Mouse (Mus musculus) midbrain, embryonic 10.5 days (tissue): ENCODE data around the gene Rabgap1. TPM values are rescaled to one million over a fixed set of nuclear protein-coding genes. Genes with fewer than 3 reads are reported as not detected.
"Not testable (repeated sequence)": the region's sequence is repeated elsewhere in the genome, so short reads cannot be mapped to it uniquely, and the experiment has no call there.

ENCODE experiments used
- DNase-seq: peaks from one replicate; pipeline ENCODE4 v3.0.0-alpha.2; 2017; ENCODE audit warnings: low spot score
- H3K27ac ChIP-seq: fragments of 300-500 bp; sonication (generic); replicated peaks from 2 replicates; pipeline ENCODE4 v1.5.1; 2016; ENCODE audit warnings: mild to moderate bottlenecking
- H3K27me3 ChIP-seq: fragments of 300-500 bp; sonication (generic); 2 replicates; pipeline ENCODE4 v1.6.1; 2016; ENCODE audit warnings: low read depth, mild to moderate bottlenecking; ENCODE audit not compliant: poor library complexity, severe bottlenecking
- H3K36me3 ChIP-seq: fragments of 300-500 bp; sonication (generic); 2 replicates; pipeline ENCODE4 v1.6.1; 2016; ENCODE audit warnings: mild to moderate bottlenecking, moderate library complexity
- H3K4me1 ChIP-seq: fragments of 300-500 bp; sonication (generic); 2 replicates; pipeline ENCODE4 v1.6.1; 2016
- H3K4me3 ChIP-seq: fragments of 300-500 bp; sonication (generic); 2 replicates; pipeline ENCODE4 v1.5.1; 2016; ENCODE audit warnings: mild to moderate bottlenecking, moderate library complexity
- H3K9me3 ChIP-seq: fragments of 300-500 bp; sonication (generic); replicated peaks from 2 replicates; pipeline ENCODE4 v1.6.1; 2016; ENCODE audit warnings: mild to moderate bottlenecking
- WGBS: fragments of 180-500 bp; shearing (Covaris S2); methylation state at CpG from one replicate; pipeline ENCODE4 v1.1.7; 2016; 5-methylcytosine and 5-hydroxymethylcytosine counted together
- polyA plus RNA-seq: library from polyadenylated mRNA; unstranded; fragments of >200 nt; fragmentation: Nextera tagmentation; extraction: Ambion mirVana; gene quantifications from 2 replicates; pipeline ENCODE4 v1.2.1, GENCODE M21; 2016

Rabgap1 gene
- polyA plus RNA-seq, 1 experiment from 2014 or later: 43.4 TPM

GRCm38 (mm10) chr2:37479559-37479958 is 36.5 kb downstream of the Rabgap1 start:
- Histone ChIP-seq H3K27me3 (no peaks in the 10 kb centered on the region), H3K27ac (no peak overlapping the region), H3K4me3 (no peak overlapping the region), H3K9me3 (no peaks in the 10 kb centered on the region), H3K4me1 (no peaks in the 10 kb centered on the region), H3K36me3 (peaks cover 84% of the 10 kb centered on the region)
- no peak for DNase-seq

- Histone ChIP-seq H3K4me1 (no peaks in the 10 kb centered on the region), H3K27ac (no peak overlapping the region), H3K4me3 (no peak overlapping the region), H3K27me3 (no peaks in the 10 kb centered on the region), H3K36me3 (peaks cover 85% of the 10 kb centered on the region), H3K9me3 (no peaks in the 10 kb centered on the region)
- 90% methylated on average over 2 of the region's 2 CpGs for WGBS
- DNase-seq: no peak
These were observed 37.0 kb downstream of the Rabgap1 start for GRCm38 (mm10) chr2:37480039-37480438.

- Histone ChIP-seq H3K27ac (no peak overlapping the region), H3K36me3 (peaks cover 80% of the 10 kb centered on the region), H3K4me1 (no peaks in the 10 kb centered on the region), H3K27me3 (no peaks in the 10 kb centered on the region), H3K9me3 (no peaks in the 10 kb centered on the region), H3K4me3 (no peak overlapping the region)
- WGBS: 95% methylated on average over 2 of the region's 2 CpGs
- DNase-seq: no peak
These were observed 41.1 kb downstream of the Rabgap1 start for GRCm38 (mm10) chr2:37484165-37484564.

GRCm38 (mm10) chr2:37485370-37485769 is 42.3 kb downstream of the Rabgap1 start:
- peaks cover 84% of the 10 kb centered on the region for H3K36me3 ChIP-seq
- H3K27me3 ChIP-seq: no peaks in the 10 kb centered on the region
- H3K4me1 ChIP-seq: no peaks in the 10 kb centered on the region
- H3K4me3 ChIP-seq: no peak overlapping the region
- WGBS: 85% methylated on average over 1 of the region's 1 CpGs
- no peaks in the 10 kb centered on the region for H3K9me3 ChIP-seq
- H3K27ac ChIP-seq: no peak overlapping the region
- no peak for DNase-seq

GRCm38 (mm10) chr2:37486408-37486807 is 43.3 kb downstream of the Rabgap1 start:
- H3K9me3 ChIP-seq: no peaks in the 10 kb centered on the region
- no peaks in the 10 kb centered on the region for H3K27me3 ChIP-seq
- no peak for DNase-seq
- H3K4me3 ChIP-seq: no peak overlapping the region
- H3K36me3 ChIP-seq: peaks cover 86% of the 10 kb centered on the region
- no peaks in the 10 kb centered on the region for H3K4me1 ChIP-seq
- H3K27ac ChIP-seq: no peak overlapping the region

GRCm38 (mm10) chr2:37488956-37489355 is 45.9 kb downstream of the Rabgap1 start:
- Histone ChIP-seq H3K27me3 (no peaks in the 10 kb centered on the region), H3K27ac (no peak overlapping the region), H3K4me3 (no peak overlapping the region), H3K9me3 (no peaks in the 10 kb centered on the region), H3K36me3 (peaks cover 90% of the 10 kb centered on the region), H3K4me1 (no peaks in the 10 kb centered on the region)
- 92% methylated on average over 2 of the region's 2 CpGs for WGBS
- no peak for DNase-seq

GRCm38 (mm10) chr2:37497321-37497720 is 54.2 kb downstream of the Rabgap1 start:
- Histone ChIP-seq H3K27me3 (no peaks in the 10 kb centered on the region), H3K36me3 (peaks cover 86% of the 10 kb centered on the region), H3K27ac (no peak overlapping the region), H3K4me1 (no peaks in the 10 kb centered on the region), H3K9me3 (no peaks in the 10 kb centered on the region), H3K4me3 (no peak overlapping the region)
- 96% methylated on average over 4 of the region's 4 CpGs for WGBS
- DNase-seq: no peak

GRCm38 (mm10) chr2:37505856-37506255 is 62.8 kb downstream of the Rabgap1 start:
- WGBS: 94% methylated on average over 2 of the region's 2 CpGs
- H3K27ac ChIP-seq, H3K27me3 ChIP-seq, H3K9me3 ChIP-seq, H3K4me1 ChIP-seq, H3K4me3 ChIP-seq, DNase-seq: not testable (repeated sequence)
- H3K36me3 ChIP-seq: peaks cover 64% of the 10 kb centered on the region

GRCm38 (mm10) chr2:37511134-37511901 is 68.2 kb downstream of the Rabgap1 start:
- Histone ChIP-seq H3K4me1 (peaks cover 9% of the 10 kb centered on the region), H3K27me3 (no peaks in the 10 kb centered on the region), H3K36me3 (peaks cover 53% of the 10 kb centered on the region), H3K9me3 (no peaks in the 10 kb centered on the region), H3K27ac (no peak overlapping the region), H3K4me3 (no peak overlapping the region)
- WGBS: 93% methylated on average over 4 of the region's 4 CpGs
- DNase-seq: no peak

- peak within 1 kb of the TSS; percentile 30; the same call in 1 of the 2 replicates for H3K4me3 ChIP-seq
- no peaks in the 10 kb centered on the region for H3K9me3 ChIP-seq
- peaks cover 42% of the 10 kb centered on the region for H3K36me3 ChIP-seq
- no peaks in the 10 kb centered on the region for H3K27me3 ChIP-seq
- 26% methylated on average over 11 of the region's 11 CpGs for WGBS
- peak; percentile 33 for DNase-seq
- peak within 1 kb of the TSS; percentile 71 for H3K27ac ChIP-seq
- peaks cover 19% of the 10 kb centered on the region for H3K4me1 ChIP-seq
These were observed 73.1 kb downstream of the Rabgap1 start, which contains the start of gene Gpr21 for GRCm38 (mm10) chr2:37516030-37516710. Gene Gpr21 (plus strand): TSS chr2:37516332.

- no peaks in the 10 kb centered on the region for H3K27me3 ChIP-seq
- H3K4me3 ChIP-seq: no peak overlapping the region
- peaks cover 34% of the 10 kb centered on the region for H3K36me3 ChIP-seq
- peak; percentile 17 for DNase-seq
- peaks cover 19% of the 10 kb centered on the region for H3K4me1 ChIP-seq
- WGBS: 46% methylated on average over 4 of the region's 4 CpGs
- H3K9me3 ChIP-seq: no peaks in the 10 kb centered on the region
- peak overlapping the region; percentile 71; the same call in 1 of the 2 replicates for H3K27ac ChIP-seq
These were observed 73.9 kb downstream of the Rabgap1 start for GRCm38 (mm10) chr2:37516922-37517462.

GRCm38 (mm10) chr2:37518561-37519285 is 75.6 kb downstream of the Rabgap1 start:
- Histone ChIP-seq H3K27me3 (no peaks in the 10 kb centered on the region), H3K4me1 (peaks cover 19% of the 10 kb centered on the region), H3K36me3 (peaks cover 21% of the 10 kb centered on the region), H3K9me3 (no peaks in the 10 kb centered on the region), H3K27ac (no peak overlapping the region), H3K4me3 (no peak overlapping the region)
- DNase-seq: no peak
- WGBS: 95% methylated on average over 4 of the region's 4 CpGs
